In genomic region chr12:69485652-69486651, GRCm38 (mm10) we compare ENCODE assay signal across 8 mouse cellular contexts.
DNase-seq lines count a peak whose midpoint lies in the region; ATAC-seq and TF ChIP-seq lines count a peak whose summit lies in the region.

No protein-coding gene starts in this region.

- no peaks in the 10 kb centered on the region for H3K27me3 ChIP-seq in liver, postnatal 0 days (ENCODE audit: insufficient read depth, low read length)

- no peak for DNase-seq in cerebellum, adult 9-11 months
- peak; percentile 53 for DNase-seq in adrenal gland, postnatal 14 days
- peak; percentile 50 for DNase-seq in gastrocnemius, postnatal 25 days
- DNase-seq in induced T-regulatory cell, adult 2 months (ENCODE audit: low read depth) = peak; percentile 79
- DNase-seq in liver, postnatal 0 days = peak; percentile 33
- peak; percentile 60 to 62 for DNase-seq in natural killer cell, adult 2 months (ENCODE audit: low spot score in 2 of 2)
- DNase-seq in layer of hippocampus, adult 8-10 months (ENCODE audit: low spot score in 2 of 2) = no peak

- H3K36me3 ChIP-seq in liver, postnatal 0 days (replicated peaks; ENCODE audit: insufficient read depth, low read length) = no peaks in the 10 kb centered on the region

- H3K27ac ChIP-seq in liver, postnatal 0 days (ENCODE audit: low read depth) = no peak overlapping the region

- ATAC-seq in cerebellum, adult (ENCODE audit: insufficient number of reproducible peaks, low FRiP score, low TSS enrichment) = peak; percentile 52
- ATAC-seq in liver, postnatal 0 days = peak; percentile 50; the same call in 1 of the 2 replicates

- H3K4me1 ChIP-seq in liver, postnatal 0 days (ENCODE audit: insufficient read depth) = peaks cover 9% of the 10 kb centered on the region

- H3K9ac ChIP-seq in liver, postnatal 0 days (replicated peaks) = no peak overlapping the region

- no peak for TF ChIP-seq EP300 in liver, postnatal 0 days (IDR thresholded peaks at IDR 0.05; ENCODE audit: low read depth)

- H3K9me3 ChIP-seq in liver, postnatal 0 days (ENCODE audit: low read length) = no peaks in the 10 kb centered on the region

- H3K4me3 ChIP-seq in liver, postnatal 0 days (ENCODE audit: low read depth, low read length) = no peak overlapping the region

- peak overlapping the region; percentile 47; the same call in 1 of the 2 replicates for H3K4me2 ChIP-seq in liver, postnatal 0 days (ENCODE audit: low read depth, low read length)

- WGBS in liver, postnatal 0 days (ENCODE audit: insufficient replicate concordance) = 24% methylated on average over 14 of the region's 14 CpGs

- no peak for TF ChIP-seq CTCF in liver, postnatal 0 days (IDR thresholded peaks at IDR 0.05; ENCODE audit: low read depth)

Comparison
In these comparisons a context has a peak if more than half of its experiments do, and no peak if none do; other contexts are left out.
1. DNase-seq: peak in adrenal gland, postnatal 14 days (single experiment), gastrocnemius, postnatal 25 days (single experiment), induced T-regulatory cell, adult 2 months (single experiment), liver, postnatal 0 days (single experiment) and natural killer cell, adult 2 months (2 of 2); none in cerebellum, adult 9-11 months (single experiment) and layer of hippocampus, adult 8-10 months (0 of 2).